Mouse (Mus musculus) megakaryocyte, embryonic 14.5 days (primary cell): Measurements from ENCODE around the gene Slc22a14.

Experiments
- FLI1 ChIP-seq: IDR thresholded peaks from 2 replicates; pipeline ENCODE4 v1.6.1; 2012; ENCODE audit warnings: low read length, inconsistent platforms, mixed read lengths
- GATA1 ChIP-seq: IDR thresholded peaks from 3 replicates; pipeline ENCODE4 v1.6.1; 2012; ENCODE audit warnings: mixed read lengths, low read length, inconsistent platforms, borderline replicate concordance

- TF ChIP-seq GATA1 = no peak
- TF ChIP-seq FLI1 = no peak
Measured at GRCm38 (mm10) chr9:119297696-119298095, 67.7 kb downstream of the Slc22a14 start.
